Mouse (Mus musculus): Measurements from ENCODE around the gene Pgs1. TPM values are rescaled to one million over a fixed set of nuclear protein-coding genes. Genes with fewer than 3 reads are reported as not detected.

Pgs1 gene
- total RNA-seq, 4 experiments from 2014 or later: 71.3 to 80.4 (median 78.8) TPM

- no peak for DNase-seq (ENCODE audit: low spot score in 2 of 2)
Measured at GRCm38 (mm10) chr11:117974327-117975125, 11.6 kb upstream of the Pgs1 start.

- DNase-seq (ENCODE audit: low spot score in 2 of 2): no peak
Measured at GRCm38 (mm10) chr11:117975211-117975967, 10.7 kb upstream of the Pgs1 start.

DNA sequence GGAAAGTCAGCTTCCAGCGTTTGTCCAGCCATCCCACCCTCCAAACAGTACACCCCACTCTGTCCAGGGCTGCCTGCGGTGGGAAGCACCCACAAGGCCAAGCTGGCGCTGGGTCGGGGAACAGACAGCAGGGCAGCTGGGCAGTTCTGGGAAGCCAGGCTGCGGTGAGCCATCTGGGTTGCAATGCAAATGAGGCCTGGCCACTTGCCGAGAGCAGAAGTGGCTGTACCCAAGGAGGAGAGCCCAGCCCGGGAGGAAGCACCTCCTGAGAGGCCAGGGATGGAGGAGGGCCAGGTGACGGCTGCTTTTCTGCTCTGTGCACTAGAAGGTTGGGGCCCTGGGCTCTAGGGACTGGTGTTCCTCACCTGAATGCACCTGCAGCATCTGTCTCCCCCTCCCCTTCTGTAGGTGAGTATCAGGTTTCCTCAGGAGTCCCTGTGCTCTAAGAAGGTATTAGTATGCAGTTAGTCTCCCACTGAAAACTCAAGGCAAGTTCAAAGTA, 10.0 kb upstream of the Pgs1 start:
- no peak for DNase-seq (ENCODE audit: low spot score in 2 of 2)

DNA sequence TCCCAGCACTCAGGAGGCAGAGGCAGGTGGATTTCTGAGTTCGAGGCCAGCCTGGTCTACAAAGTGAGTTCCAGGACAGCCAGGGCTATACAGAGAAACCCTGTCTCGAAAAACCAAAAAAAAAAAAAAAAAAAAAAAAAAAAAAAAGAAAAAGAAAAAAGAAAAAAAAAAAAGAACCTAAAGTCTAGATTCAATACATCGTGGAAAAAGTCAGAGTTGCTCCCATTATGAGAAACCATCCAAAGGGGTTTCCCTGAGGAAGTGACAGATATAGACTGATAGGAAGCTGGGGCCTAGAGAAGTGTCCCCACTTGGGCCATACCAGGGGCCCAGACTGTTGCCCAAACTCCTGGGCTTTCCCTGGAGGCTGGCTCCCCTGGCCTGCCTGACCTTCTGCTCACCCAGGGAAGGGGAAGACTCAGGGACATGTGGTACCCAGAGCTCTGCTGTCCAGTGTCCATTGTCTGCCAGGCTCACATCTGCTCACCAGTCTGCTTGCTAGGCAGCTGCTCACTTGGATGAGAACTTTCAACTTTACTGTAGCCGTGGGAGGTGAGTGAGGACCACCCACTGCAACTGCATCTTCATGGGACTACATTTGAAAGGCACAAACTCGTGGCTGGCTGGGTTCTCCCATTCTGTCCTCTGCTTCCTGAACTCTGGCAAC, 8.3 kb upstream of the Pgs1 start:
- DNase-seq (ENCODE audit: low spot score in 2 of 2): no peak

GRCm38 (mm10) chr11:117979388-117979787, 6.7 kb upstream of the Pgs1 start:
- DNase-seq (ENCODE audit: low spot score in 2 of 2): no peak

GRCm38 (mm10) chr11:117982426-117982825, 3.7 kb upstream of the Pgs1 start:
- DNase-seq (ENCODE audit: low spot score in 2 of 2): no peak

DNA sequence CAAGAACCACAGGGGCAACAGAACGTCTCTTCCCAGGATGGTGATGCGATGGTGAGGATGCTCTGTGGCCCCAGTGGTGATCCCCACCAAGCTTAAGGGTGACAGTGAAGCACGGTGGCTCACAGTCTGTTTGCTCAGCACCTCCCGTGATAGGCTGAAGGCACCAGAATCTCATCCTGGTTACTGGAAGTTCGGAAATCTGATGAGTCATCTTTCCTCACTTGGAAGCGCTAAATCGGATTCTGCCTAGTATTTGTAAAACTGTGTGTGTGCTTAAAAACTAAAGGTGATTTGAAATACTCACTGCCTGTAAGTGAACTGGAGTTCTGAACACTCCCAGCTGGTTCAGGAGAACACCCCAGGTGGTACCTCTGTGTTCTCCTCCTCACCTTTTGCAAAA, 2.3 kb upstream of the Pgs1 start:
- DNase-seq (ENCODE audit: low spot score in 2 of 2): no peak

DNA sequence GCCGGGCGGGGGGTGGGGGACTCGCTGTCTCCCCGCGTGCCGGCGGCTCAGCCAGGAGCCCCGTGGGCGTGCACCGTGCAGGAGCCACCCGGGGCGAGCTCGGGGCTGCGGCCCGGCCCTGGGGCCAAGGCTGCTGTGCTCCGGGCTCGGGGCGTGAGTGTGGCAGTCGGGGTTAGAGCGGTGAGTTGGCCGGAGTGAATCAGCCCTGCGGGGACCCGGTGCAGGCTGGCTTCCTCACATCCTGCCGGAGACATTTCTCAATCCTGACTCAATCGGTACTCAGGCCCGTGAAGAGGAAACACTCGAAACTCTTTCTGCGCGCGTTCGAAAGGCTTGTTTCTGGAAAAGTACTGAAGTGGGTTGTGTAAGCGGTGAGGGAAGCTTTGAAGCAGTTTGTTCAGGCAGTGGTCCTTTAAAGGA, 950 bp downstream of the Pgs1 start:
- DNase-seq (ENCODE audit: low spot score in 2 of 2): no peak

DNA sequence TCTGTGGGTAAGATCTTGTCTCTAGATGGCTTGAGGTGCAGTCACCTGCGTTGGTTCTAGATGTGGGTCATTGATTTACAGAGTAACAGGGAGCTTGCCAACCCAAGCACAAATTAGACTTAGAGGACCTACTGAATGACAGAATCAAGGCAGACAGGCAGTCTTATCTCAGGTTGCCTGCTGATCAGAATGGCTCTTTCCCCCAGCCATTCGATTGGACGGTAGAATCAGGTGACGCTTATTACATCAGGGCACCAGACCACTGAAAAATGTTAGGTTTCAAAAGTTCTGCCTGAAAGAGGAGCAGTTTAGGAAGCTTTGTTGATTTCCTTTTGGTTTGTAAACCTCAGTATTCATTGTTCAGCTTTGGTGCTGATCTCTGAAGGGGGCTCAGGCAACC, 1.9 kb downstream of the Pgs1 start:
- no peak for DNase-seq (ENCODE audit: low spot score in 2 of 2)

DNA sequence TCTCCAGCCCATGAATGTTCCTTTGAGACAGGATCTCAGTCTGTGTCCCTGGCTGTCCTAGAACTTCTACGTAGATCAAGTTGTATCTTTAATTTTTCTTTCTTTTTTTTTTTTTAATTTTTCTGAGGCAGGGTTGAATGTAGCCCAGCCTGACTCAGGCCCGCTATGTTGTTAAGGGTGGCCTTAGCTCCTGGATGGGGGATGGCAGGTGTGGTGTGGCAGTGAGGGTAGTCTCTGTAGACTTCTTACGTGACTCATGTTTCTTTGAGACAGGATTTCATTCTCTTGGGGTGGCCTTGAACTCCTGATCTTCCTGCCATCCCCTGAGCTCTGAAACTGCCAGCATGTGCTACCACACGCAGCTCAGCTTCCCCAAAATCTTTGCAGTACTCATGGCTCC, 3.1 kb downstream of the Pgs1 start:
- no peak for DNase-seq (ENCODE audit: low spot score in 2 of 2)

DNA sequence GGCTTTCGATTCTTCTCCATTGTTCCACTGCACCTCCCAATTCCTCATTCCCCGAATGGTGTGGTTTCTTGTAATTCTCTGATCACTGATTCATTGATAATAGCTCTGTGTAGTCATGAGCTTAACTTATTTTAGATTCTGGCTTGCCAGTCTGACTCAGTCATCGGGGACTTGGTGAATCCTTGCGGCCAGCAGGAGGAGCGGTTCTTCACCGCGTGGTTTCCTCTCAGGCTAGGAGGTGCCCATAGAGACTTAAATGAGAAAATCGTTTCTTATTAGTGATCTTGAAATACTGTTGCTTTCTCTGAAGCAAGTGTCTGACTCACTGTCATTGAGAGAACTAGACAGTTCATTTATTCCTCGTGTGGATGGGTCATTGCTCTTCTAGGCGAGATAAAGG, 3.8 kb downstream of the Pgs1 start:
- DNase-seq (ENCODE audit: low spot score in 2 of 2): no peak

DNA sequence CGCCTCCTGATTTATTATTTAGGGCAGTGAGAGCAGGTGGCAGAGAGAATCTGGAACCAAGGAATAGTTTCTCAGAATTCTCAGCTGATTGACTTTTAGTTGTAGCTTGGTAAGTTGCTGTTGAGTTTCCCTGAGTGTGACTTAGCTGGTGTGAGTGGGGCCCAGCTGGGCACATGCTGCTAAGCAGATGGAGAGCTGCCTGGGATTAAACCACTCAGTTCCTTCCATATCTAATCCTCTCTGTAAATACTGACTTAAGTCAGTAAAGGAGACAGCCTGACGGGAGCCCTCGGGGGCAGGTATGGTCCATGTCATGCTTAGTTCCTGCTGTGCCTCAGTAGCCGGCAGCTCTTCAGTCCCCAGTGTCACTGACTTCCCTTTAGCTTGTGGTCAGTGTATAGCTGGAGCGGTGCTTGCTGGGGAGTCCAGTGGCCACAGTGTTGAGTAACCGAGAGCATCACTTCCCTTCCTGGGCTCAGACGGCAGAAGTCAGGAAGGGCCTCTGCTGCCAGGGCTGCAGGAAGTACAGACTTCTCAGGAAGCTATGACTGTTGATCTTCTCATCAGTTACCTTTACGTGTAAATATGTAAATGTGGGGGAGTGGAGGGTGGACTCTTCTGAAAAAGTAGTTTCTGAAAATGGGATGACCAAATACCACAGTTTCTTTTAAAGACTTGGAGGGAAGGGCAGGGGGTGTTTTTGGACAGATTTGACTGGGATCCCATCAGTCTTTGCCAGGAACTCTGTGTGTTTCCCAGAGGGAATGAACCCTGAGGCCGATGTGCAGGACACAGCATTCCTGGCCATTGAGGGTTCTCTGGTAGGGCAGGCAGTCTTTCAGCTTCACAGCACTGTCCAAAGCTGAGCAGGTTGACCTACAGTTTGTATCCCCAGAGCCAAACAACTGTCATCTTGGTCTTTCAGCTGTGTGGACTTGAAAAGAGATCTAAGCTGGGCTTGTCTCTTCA, 5.7 kb downstream of the Pgs1 start:
- DNase-seq (ENCODE audit: low spot score in 2 of 2): no peak

DNA sequence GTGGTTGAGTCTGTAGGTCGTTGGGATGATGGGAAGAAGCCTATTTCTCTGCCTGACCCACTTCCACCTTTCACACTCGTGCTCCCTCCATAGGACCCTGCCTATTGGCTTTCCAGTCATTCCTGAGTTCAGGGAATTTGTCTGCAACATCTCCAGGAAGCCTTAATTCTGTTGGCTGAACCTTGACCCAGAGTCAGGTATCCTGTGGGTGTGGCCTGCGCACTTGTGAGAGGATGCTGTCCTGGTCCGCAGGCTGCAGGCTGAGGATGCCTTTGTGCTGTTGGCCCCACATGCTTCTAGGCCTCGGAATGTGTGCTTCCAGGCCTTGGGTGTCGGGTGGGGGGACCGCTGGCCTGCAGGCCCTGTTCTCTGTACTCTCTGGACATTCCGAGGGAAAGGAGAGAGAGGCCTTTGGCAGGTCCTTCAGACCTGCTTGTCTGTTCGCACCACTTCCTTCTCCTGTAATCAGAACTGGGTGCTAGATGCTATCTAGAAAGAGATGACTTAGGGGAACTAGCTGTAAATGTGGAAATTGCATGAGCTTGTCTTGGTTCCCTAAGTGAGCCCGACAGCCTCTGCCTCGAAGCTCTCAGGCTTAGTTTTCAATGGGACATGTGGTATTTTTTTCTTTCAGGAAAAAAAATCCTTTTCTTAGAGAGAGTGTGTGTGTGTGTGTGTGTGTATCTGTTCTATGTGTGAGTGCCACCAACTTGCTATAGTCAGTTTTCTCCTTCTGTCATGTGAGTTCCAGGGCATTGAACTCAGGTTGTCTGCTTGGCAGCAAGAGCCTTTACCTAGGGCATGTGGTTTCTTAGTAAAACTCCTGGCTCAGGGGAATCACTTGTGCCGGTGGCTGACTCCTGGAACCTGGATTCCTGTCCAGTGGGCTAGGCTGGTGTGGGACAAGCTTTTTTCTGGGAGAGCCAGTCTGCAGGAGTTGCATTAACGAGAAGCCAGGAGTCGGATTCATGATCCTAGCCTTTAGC, 7.4 kb downstream of the Pgs1 start:
- DNase-seq (ENCODE audit: low spot score in 2 of 2): no peak

DNA sequence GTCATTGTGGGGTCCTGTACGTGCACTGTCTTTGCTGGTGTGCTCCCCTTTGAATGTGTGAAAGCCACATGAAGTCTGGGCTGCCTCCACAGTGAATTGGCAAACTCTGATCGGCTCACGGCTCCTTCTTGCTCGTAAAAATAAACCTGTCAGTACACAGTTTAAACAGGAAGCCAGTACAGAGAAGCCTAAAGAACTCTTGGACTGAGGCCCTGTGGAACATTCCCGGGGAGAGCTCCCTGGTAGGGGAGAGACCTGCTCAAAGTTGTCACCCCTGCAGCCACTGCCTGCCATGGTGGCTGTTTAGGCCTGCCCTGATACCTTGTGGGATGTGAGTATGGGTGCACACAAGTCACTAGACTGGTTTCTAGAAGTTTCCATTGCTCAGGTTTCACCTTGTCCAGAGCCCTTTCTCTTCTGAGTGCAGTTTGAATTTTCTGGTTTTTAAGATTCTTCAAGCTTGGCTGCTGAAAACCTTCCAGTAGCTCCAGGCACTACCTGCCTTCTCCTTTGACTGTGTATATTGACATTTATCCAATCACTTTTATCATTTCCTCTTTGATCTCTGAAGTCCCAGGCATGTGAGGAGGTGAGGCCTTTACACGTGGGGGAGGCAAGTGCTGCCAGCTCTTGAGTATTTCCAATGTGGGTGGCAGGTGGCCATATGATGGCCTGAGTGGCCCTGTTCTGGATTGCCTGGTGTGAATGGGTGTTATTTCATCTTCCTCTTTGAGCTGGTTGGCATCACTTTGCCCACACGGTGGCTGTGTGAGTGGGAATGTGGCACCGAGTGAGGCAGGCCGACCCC, 8.4 kb downstream of the Pgs1 start:
- no peak for DNase-seq (ENCODE audit: low spot score in 2 of 2)

DNA sequence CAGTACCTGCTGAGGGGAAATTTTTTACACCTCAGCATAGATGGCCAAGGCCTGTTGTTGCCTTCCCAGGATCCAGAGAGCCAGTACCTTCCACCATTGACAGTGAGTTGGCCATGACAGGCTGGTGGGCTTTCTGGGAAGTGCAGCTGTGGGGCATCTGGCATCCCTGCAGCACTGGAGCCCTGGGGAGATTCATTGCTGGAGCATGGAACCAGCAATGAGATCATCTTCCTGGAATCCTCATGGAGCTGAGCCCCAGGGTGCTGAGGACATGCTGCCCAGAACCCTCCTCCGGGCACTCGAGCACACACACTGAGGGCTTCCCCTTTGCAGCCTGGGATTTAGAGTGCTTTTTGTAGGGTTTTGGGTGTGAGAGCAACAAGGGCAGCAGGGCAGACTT, 9.2 kb downstream of the Pgs1 start:
- DNase-seq (ENCODE audit: low spot score in 2 of 2): no peak

DNA sequence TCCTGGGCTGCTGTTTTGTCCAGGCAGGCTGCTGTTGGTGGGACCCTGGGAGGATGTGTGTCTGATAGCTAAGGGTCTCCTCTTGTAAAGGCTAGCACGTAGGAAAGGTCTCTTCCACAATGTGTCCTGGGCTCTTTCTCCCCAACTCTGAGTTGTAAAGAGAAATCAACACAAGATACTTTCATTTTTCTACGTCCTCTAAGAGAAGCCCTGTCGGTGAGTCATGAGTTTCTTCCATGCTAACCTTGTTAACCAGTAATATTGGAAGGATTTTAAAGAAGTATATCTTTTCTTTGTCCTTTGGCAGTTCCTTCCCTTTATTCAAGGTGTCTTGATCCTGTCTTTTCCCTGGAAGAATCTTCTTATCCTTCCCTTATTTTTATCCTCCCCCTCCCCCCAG, 9.6 kb downstream of the Pgs1 start:
- no peak for DNase-seq (ENCODE audit: low spot score in 2 of 2)

DNA sequence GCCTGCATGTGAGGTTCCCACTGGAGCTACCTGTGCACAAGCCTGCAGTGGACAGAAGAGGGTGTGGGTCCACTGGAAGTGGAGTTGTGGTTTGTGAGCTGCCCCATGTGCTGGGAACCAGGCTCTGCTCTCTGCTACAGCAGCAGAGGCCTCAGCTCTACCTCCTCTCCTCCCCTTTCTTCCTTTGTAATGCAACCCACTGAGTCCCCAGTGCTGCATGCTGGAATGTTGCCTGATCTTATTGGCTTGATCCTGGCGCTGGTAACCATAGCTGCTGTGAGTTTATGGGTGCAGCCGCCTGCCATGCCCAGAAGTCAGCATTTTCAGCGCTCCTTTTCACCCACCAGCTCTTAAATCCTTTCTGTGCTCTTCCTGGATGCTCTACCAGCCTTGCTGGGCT, 10.0 kb downstream of the Pgs1 start:
- no peak for DNase-seq (ENCODE audit: low spot score in 2 of 2)

- DNase-seq (ENCODE audit: low spot score in 2 of 2): no peak
Measured at GRCm38 (mm10) chr11:117997085-117997484, 11.0 kb downstream of the Pgs1 start.

- DNase-seq (ENCODE audit: low spot score in 2 of 2): no peak
Measured at GRCm38 (mm10) chr11:117998356-117998755, 12.3 kb downstream of the Pgs1 start.
